Mouse (Mus musculus) stomach, embryonic 16.5 days (tissue): ENCODE measurements around the gene Cpox. TPM values are rescaled to one million over a fixed set of nuclear protein-coding genes. Genes with fewer than 3 reads are reported as not detected.

Experiments used
- ATAC-seq: fragments of 200-750 bp; cut with Nextera tagmentation; 2 replicates; pipeline ENCODE4 v1.8.0; 2017; ENCODE audit warnings: moderate number of reproducible peaks, moderate TSS enrichment; ENCODE audit not compliant: insufficient read depth, low FRiP score
- H3K27ac ChIP-seq: fragments of 300-500 bp; sonication (generic); 2 replicates; pipeline ENCODE4 v1.5.1; 2014; ENCODE audit warnings: low read length
- H3K27me3 ChIP-seq: fragments of 300-500 bp; sonication (generic); 2 replicates; pipeline ENCODE4 v1.6.1; 2014; ENCODE audit warnings: low read length, control low read depth, mixed read lengths; ENCODE audit not compliant: control insufficient read depth, insufficient read depth
- H3K36me3 ChIP-seq: fragments of 300-500 bp; sonication (generic); 2 replicates; pipeline ENCODE4 v1.6.1; 2014; ENCODE audit warnings: low read length; ENCODE audit not compliant: control insufficient read depth, insufficient read depth
- H3K4me1 ChIP-seq: fragments of 300-500 bp; sonication (generic); 2 replicates; pipeline ENCODE4 v1.6.1; 2014; ENCODE audit warnings: low read length, control low read depth, mixed read lengths; ENCODE audit not compliant: control insufficient read depth, insufficient read depth
- H3K4me2 ChIP-seq: fragments of 300-500 bp; sonication (generic); 2 replicates; pipeline ENCODE4 v1.6.1; 2014; ENCODE audit warnings: low read depth, low read length, mixed read lengths
- H3K4me3 ChIP-seq: fragments of 300-500 bp; sonication (generic); replicated peaks from 2 replicates; pipeline ENCODE4 v1.5.1; 2014; ENCODE audit warnings: mild to moderate bottlenecking, low read length
- H3K9ac ChIP-seq: fragments of 300-500 bp; sonication (generic); 2 replicates; pipeline ENCODE4 v1.6.1; 2014; ENCODE audit warnings: low read length
- H3K9me3 ChIP-seq: fragments of 300-500 bp; sonication (generic); replicated peaks from 2 replicates; pipeline ENCODE4 v1.6.1; 2016; ENCODE audit warnings: low read length, control low read depth; ENCODE audit not compliant: control insufficient read depth
- WGBS: fragments of 180-500 bp; shearing (Covaris S2); extraction: QIAGEN DNeasy Blood & Tissue Kit; methylation state at CpG from one replicate; pipeline ENCODE4 v1.1.7; 2014; 5-methylcytosine and 5-hydroxymethylcytosine counted together
- polyA plus RNA-seq: library from polyadenylated mRNA; unstranded; fragments of >200 nt; fragmentation: Nextera tagmentation; extraction: Ambion mirVana; gene quantifications from 2 replicates; pipeline ENCODE4 v1.2.1, GENCODE M21; 2015

Cpox gene
- polyA plus RNA-seq, 1 experiment from 2014 or later = 40.4 TPM

DNA sequence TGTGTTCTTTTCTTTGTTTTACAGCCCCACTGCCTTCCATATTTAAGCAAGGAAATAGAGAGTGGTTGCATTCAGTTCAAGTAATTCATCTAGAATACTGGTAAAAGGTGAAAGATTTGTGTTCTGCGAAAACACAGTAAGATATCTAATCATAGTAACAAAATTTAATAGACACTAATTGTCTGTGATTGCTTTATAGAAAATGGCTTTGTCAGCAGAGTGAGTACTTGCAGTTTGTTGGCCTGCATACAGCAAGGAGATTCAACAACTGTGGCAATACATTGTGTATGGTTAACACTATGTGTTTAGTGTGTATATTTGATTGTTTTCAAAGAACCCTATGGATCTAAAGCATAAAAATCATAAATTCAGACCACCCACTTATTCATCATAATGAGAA is 43.0 kb downstream of the Cpox start:
- Histone ChIP-seq H3K4me3 (no peak overlapping the region), H3K27me3 (no peaks in the 10 kb centered on the region), H3K36me3 (no peaks in the 10 kb centered on the region), H3K4me1 (no peaks in the 10 kb centered on the region), H3K9me3 (no peaks in the 10 kb centered on the region), H3K9ac (no peak overlapping the region), H3K27ac (no peak overlapping the region), H3K4me2 (no peak overlapping the region)
- WGBS = 84% methylated on average over 1 of the region's 1 CpGs
- ATAC-seq = no peak

DNA sequence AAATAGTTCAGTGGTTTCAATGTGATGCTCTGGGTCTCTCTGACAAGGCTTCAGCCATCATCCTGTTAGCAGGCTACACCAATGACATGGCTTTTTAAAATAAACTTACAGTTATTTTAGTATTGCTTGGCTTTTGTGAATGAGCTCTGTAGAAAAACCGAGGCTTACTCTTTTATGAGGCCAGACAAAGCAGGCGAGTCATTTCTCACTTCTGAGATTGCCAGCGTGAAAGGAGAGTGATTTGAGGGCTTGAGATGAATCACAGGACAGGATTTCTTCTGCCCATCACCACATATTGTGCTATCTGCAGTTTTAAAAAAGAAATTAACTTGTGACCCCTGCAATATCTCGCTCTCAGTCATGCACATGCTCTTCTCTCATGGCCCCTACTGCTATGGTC is 44.9 kb downstream of the Cpox start:
- no peaks in the 10 kb centered on the region for H3K27me3 ChIP-seq
- H3K27ac ChIP-seq = no peak overlapping the region
- H3K9me3 ChIP-seq = no peaks in the 10 kb centered on the region
- H3K36me3 ChIP-seq = no peaks in the 10 kb centered on the region
- H3K4me1 ChIP-seq = no peaks in the 10 kb centered on the region
- H3K9ac ChIP-seq = no peak overlapping the region
- ATAC-seq = no peak
- no peak overlapping the region for H3K4me2 ChIP-seq
- H3K4me3 ChIP-seq = no peak overlapping the region
- WGBS = 56% methylated on average over 4 of the region's 4 CpGs

DNA sequence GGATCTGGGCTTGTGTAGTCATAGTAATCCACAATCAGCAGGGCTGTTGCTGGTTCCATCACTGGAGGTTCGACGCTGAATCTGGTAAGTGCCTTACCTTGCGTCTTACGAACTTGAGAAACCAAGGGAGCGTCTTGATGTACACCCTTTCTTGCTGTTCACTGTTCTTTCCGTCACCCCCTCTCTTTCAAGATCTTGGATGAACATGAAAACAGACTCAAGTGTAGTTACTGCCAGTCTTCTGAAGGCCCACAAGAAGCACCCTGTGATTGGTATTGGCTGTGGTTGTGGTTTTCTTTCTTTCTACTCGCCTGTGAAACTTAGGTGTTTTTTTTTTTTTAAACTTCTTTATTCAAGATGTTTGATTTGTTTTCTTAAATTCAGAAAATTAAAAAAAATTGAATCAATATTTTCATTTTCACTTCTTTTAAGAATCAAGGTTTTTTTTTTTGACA is 48.6 kb downstream of the Cpox start, which contains the start of gene Gpr15:
TSS of gene Gpr15 (minus strand) at position 405 of the 455 bp plus-strand sequence.
- Histone ChIP-seq H3K36me3 (no peaks in the 10 kb centered on the region), H3K9me3 (no peaks in the 10 kb centered on the region), H3K27me3 (no peaks in the 10 kb centered on the region), H3K4me3 (no peak within 1 kb of the TSS), H3K4me2 (no peak within 1 kb of the TSS), H3K4me1 (no peaks in the 10 kb centered on the region), H3K27ac (no peak within 1 kb of the TSS), H3K9ac (no peak within 1 kb of the TSS)
- no peak for ATAC-seq
- 88% methylated on average over 7 of the region's 7 CpGs for WGBS

DNA sequence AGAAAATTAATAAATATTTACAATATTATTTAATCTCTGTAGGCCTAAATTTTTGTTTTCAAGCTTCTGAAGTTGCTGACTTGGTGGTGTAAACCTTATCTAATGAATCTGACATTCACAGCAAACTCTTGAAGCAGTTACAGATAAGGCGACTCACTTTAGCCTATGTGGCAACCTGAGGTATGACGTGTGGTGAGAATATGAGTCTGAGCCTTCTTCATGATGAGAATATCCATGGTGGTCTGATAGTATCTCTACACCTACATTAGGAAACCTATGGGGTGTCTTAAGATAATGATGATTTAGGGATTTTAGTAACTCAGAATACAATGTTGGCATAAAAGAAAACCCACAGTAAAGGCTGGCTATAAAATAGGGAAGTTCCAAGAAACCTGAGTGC is 52.2 kb downstream of the Cpox start:
- no peak overlapping the region for H3K9ac ChIP-seq
- ATAC-seq = no peak
- H3K36me3 ChIP-seq = no peaks in the 10 kb centered on the region
- no peaks in the 10 kb centered on the region for H3K4me1 ChIP-seq
- H3K4me2 ChIP-seq = no peak overlapping the region
- no peak overlapping the region for H3K4me3 ChIP-seq
- WGBS = 86% methylated on average over 2 of the region's 2 CpGs
- no peak overlapping the region for H3K27ac ChIP-seq
- no peaks in the 10 kb centered on the region for H3K9me3 ChIP-seq
- H3K27me3 ChIP-seq = no peaks in the 10 kb centered on the region

DNA sequence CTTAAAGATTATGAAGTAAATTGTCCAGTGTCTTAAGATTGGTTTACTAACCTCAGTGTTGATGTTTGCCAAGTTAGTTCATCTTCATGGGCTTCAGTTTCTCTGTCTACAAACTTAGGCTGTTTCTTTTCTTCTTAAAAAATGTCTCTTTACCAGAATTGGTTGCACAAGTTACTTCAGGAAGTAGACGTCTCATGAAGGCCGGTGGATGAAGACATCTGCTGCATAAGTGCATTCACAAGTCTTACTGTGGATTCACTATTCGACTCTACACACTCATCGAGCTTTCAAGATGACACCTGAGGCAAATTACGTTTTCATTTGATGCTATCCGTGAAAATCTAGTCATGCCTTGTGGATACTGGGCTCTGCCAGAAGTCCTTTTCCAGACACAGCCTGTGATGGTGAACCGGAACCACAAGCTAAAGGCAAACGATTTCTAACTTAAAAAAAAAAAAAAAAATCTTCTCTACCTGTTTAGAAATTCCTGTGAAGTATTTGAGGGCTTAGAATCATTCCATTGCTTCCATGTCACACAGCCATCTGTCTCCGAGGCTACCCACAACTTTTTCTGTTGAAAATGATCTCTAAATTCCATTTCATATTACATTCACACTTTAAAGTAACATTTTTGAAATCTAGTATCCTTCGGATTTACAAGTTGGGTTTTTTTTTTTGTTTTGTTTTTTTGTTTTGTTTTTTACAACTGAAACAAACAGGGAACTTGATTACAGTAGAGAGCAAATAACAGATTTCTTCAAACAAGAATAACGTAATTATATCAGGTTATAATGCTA is 56.8 kb downstream of the Cpox start:
- H3K4me2 ChIP-seq = peak overlapping the region; percentile 62
- H3K9ac ChIP-seq = no peak overlapping the region
- no peaks in the 10 kb centered on the region for H3K9me3 ChIP-seq
- H3K4me3 ChIP-seq = peak overlapping the region; percentile 68
- peaks cover 4% of the 10 kb centered on the region for H3K4me1 ChIP-seq
- peaks cover 8% of the 10 kb centered on the region; the same call in 1 of the 2 replicates for H3K36me3 ChIP-seq
- 73% methylated on average over 11 of the region's 11 CpGs for WGBS
- no peaks in the 10 kb centered on the region for H3K27me3 ChIP-seq
- ATAC-seq = no peak
- no peak overlapping the region for H3K27ac ChIP-seq

DNA sequence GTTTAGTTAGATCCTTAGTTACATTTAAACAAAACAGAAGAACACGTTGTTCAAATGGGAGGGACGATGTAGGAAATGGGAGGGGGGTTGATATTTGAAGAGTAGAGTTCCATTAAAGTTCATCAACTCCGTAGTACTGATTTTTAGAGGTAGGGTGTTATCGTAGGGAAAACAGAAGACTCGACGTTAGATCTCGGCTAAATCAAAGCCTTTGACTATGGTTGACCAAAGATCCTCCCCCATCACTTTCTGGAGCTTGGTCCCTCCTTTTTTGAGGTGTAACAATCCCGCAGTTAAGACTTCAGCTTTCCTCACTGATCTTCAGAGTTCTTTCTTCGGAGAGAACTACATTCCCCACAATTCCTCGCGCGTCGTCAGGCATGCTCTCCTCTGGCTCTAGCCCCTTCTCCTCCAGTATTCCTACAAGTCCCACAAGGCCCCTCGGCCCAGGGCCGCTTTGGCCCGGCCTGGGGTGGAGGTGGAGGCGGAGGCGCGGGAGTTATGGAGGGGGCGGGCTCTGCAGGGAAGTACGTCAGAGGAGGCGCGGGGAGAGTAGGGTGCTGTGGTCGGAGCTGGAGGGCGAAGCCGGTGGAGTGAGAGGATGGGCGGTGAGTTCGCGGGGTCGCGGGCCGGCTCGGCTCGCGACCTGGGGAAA is 57.5 kb downstream of the Cpox start, which contains the start of gene Cldnd1:
TSS of gene Cldnd1 (plus strand) at position 434 of the 655 bp plus-strand sequence.
- H3K9ac ChIP-seq = peak within 1 kb of the TSS; percentile 83
- H3K27ac ChIP-seq = peak within 1 kb of the TSS; percentile 83
- no peaks in the 10 kb centered on the region for H3K9me3 ChIP-seq
- no peaks in the 10 kb centered on the region for H3K27me3 ChIP-seq
- H3K36me3 ChIP-seq = peaks cover 14% of the 10 kb centered on the region
- H3K4me1 ChIP-seq = peaks cover 4% of the 10 kb centered on the region
- peak within 1 kb of the TSS; percentile 68 for H3K4me3 ChIP-seq
- WGBS = 1% methylated on average over 35 of the region's 35 CpGs
- peak within 1 kb of the TSS; percentile 62 for H3K4me2 ChIP-seq
- peak; percentile 100 for ATAC-seq

DNA sequence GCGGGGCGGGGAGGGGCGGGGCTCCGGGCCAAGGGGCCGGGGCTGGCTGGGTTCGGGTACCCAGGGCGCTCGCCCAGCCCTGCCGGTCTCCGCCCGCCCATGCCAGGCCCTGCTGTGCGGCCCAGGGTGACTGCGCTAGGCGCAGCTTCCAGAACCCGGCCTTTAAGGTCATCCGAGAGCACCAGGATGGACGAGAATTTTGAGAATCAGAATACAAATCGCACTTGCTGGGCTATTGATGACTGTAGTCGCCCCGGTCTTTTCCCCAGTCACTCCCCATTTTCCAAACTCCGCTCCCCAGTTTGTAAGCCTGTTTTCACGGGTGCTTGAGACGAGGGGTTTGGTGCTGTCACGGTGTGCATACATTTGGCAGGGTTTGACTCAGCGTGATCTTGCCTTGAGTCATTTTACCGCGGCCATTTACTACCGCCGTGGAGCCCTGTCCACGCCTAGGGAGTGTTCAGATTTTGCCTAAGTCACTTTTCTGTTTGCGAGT is 58.1 kb downstream of the Cpox start:
- Histone ChIP-seq H3K27ac (peak overlapping the region; percentile 83), H3K4me3 (peak overlapping the region; percentile 68), H3K4me1 (peaks cover 4% of the 10 kb centered on the region), H3K27me3 (no peaks in the 10 kb centered on the region), H3K9me3 (no peaks in the 10 kb centered on the region), H3K4me2 (peak overlapping the region; percentile 61), H3K9ac (peak overlapping the region; percentile 83), H3K36me3 (peaks cover 17% of the 10 kb centered on the region)
- 2% methylated on average over 30 of the region's 31 CpGs for WGBS
- ATAC-seq = peak; percentile 86

DNA sequence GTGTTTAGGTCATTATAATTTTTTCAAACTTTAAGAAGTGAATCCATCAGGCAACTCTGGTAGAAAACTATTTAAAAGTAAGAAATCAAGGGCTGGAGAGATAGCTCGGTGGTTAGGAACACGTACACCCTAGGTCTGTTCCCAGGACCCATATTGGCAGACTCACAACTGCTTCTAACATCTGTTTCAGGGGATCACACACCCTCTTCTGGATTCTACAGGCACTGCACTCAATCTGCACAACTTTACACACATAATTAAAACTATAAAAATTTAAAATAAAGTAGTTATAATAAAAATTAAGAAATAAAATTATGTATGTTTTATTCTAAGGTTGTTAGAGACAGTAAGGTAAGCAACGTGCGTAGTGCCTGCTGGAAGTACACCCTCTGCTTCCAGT is 68.1 kb downstream of the Cpox start:
- H3K4me1 ChIP-seq = no peaks in the 10 kb centered on the region
- no peaks in the 10 kb centered on the region for H3K9me3 ChIP-seq
- no peak overlapping the region for H3K27ac ChIP-seq
- no peak overlapping the region for H3K9ac ChIP-seq
- 65% methylated on average over 4 of the region's 4 CpGs for WGBS
- no peak for ATAC-seq
- H3K4me3 ChIP-seq = no peak overlapping the region
- H3K4me2 ChIP-seq = no peak overlapping the region
- H3K27me3 ChIP-seq = no peaks in the 10 kb centered on the region
- H3K36me3 ChIP-seq = peaks cover 9% of the 10 kb centered on the region; the same call in 1 of the 2 replicates

DNA sequence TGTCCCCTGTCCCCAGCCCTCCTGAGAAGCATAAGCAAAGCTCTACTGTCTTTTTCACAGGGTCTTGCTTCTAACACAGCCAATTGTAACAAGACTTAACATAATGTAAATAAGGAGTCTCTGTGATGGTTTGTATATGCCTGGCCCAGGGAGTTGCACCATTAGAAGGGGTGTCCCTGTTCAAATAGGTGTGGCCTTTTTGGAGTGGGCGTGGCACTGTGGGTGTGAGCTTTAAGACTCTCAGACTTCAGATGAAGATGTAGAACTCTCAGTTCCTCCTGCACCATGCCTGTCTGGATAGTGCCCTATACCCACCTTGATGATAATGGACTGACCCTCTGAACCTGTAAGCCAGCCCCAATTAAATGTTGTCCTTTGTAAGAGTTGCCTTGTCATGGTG is 68.7 kb downstream of the Cpox start:
- 82% methylated on average over 1 of the region's 1 CpGs for WGBS
- H3K9ac ChIP-seq = no peak overlapping the region
- H3K9me3 ChIP-seq = no peaks in the 10 kb centered on the region
- H3K4me3 ChIP-seq = no peak overlapping the region
- H3K27me3 ChIP-seq = no peaks in the 10 kb centered on the region
- no peaks in the 10 kb centered on the region for H3K4me1 ChIP-seq
- peaks cover 5% of the 10 kb centered on the region; the same call in 1 of the 2 replicates for H3K36me3 ChIP-seq
- H3K27ac ChIP-seq = no peak overlapping the region
- ATAC-seq = no peak
- no peak overlapping the region for H3K4me2 ChIP-seq
